Comparison of ENCODE assay signal across 15 mouse cellular contexts in the genomic region with DNA sequence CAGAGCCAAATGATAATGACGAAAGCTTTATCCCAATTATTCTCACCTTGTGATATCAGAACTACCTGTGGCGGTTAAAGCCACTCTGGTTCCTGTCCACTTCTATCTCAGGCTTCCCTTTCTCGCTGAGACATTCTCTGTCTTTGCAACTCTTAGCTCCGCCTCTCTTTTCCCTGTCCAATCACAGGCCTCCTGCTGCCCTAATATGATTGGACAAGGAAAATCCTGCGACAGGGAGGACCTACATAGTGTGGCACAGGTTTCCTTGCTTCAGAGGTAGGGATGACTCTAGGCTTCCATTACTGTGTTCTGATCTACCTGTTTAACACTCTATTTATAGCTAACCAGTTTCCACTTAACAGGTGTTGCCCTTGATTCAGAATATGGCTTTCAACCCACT.
"Had no signal": no experiment of that assay in that cellular context is flagged by ENCODE, and none has a peak within 500 bp of the region (broad histone marks: within the 10 kb centered on the region; RNA-seq: fewer than 3 reads in every experiment).

No protein-coding gene starts in this region.

- DNase-seq: lung, adult 18-20 months; lung, embryonic 14.5 days; lung, postnatal 10 days; lung, postnatal 4 days; right cerebral cortex, postnatal 14 days; thymus, adult 2 months; thymus, postnatal 25 days; thymus, postnatal 4 days had no signal

- ATAC-seq: midbrain, embryonic 13.5 days; midbrain, embryonic 15.5 days had no signal

- H3K27me3 ChIP-seq: midbrain, embryonic 13.5 days; midbrain, embryonic 15.5 days; neural tube, embryonic 12.5 days; stomach, embryonic 15.5 days had no signal

- H3K9ac ChIP-seq: lung, embryonic 14.5 days; midbrain, embryonic 13.5 days; midbrain, embryonic 15.5 days; neural tube, embryonic 12.5 days; stomach, embryonic 15.5 days had no signal

- H3K36me3 ChIP-seq: midbrain, embryonic 13.5 days; midbrain, embryonic 15.5 days; neural tube, embryonic 12.5 days; stomach, embryonic 15.5 days had no signal

- H3K27ac ChIP-seq: midbrain, embryonic 13.5 days; midbrain, embryonic 15.5 days; neural tube, embryonic 12.5 days; stomach, embryonic 15.5 days; stomach, postnatal 0 days had no signal

- H3K4me2 ChIP-seq: lung, embryonic 14.5 days; midbrain, embryonic 11.5 days; midbrain, embryonic 13.5 days; midbrain, embryonic 15.5 days; neural tube, embryonic 12.5 days; stomach, embryonic 15.5 days had no signal

- H3K4me1 ChIP-seq: midbrain, embryonic 13.5 days; midbrain, embryonic 15.5 days; neural tube, embryonic 12.5 days; stomach, embryonic 15.5 days had no signal

- H3K9me3 ChIP-seq: megakaryocyte, embryonic 14.5 days; midbrain, embryonic 13.5 days; midbrain, embryonic 15.5 days; neural tube, embryonic 12.5 days; stomach, embryonic 15.5 days had no signal

- H3K4me3 ChIP-seq: megakaryocyte, embryonic 14.5 days; midbrain, embryonic 13.5 days; midbrain, embryonic 15.5 days; neural tube, embryonic 12.5 days; stomach, embryonic 15.5 days had no signal
